Mouse (Mus musculus) midbrain, embryonic 14.5 days (tissue): ENCODE results near the gene Casp2. TPM values are rescaled to one million over a fixed set of nuclear protein-coding genes. Genes with fewer than 3 reads are reported as not detected.

ENCODE experiments used
- ATAC-seq: fragments of 200-750 bp; cut with Nextera tagmentation; 2 replicates; pipeline ENCODE4 v1.8.0; 2017; ENCODE audit warnings: moderate number of reproducible peaks, moderate library complexity; ENCODE audit not compliant: low FRiP score, low TSS enrichment
- DNase-seq: peaks from one replicate; pipeline ENCODE4 v3.0.0-alpha.2; 2015
- H3K27ac ChIP-seq: fragments of 300-500 bp; sonication (generic); replicated peaks from 2 replicates; pipeline ENCODE4 v1.5.1; 2014; ENCODE audit warnings: mild to moderate bottlenecking, low read depth, low read length, moderate library complexity
- H3K27me3 ChIP-seq: fragments of 300-500 bp; sonication (generic); 2 replicates; pipeline ENCODE4 v1.6.1; 2014; ENCODE audit warnings: low read length, control low read depth, mixed read lengths; ENCODE audit not compliant: control insufficient read depth, insufficient read depth
- H3K36me3 ChIP-seq: fragments of 300-500 bp; sonication (generic); 2 replicates; pipeline ENCODE4 v1.6.1; 2014; ENCODE audit warnings: low read length, control low read depth; ENCODE audit not compliant: control insufficient read depth, insufficient read depth
- H3K4me1 ChIP-seq: fragments of 300-500 bp; sonication (generic); 2 replicates; pipeline ENCODE4 v1.6.1; 2014; ENCODE audit warnings: mild to moderate bottlenecking, antibody characterized with exemption, low read length, control low read depth; ENCODE audit not compliant: control insufficient read depth, insufficient read depth
- H3K4me2 ChIP-seq: fragments of 300-500 bp; sonication (generic); 2 replicates; pipeline ENCODE4 v1.6.1; 2014; ENCODE audit warnings: mild to moderate bottlenecking, low read length, moderate library complexity
- H3K4me3 ChIP-seq: fragments of 300-500 bp; sonication (generic); replicated peaks from 2 replicates; pipeline ENCODE4 v1.5.1; 2014; ENCODE audit warnings: low read depth, low read length
- H3K9ac ChIP-seq: fragments of 300-500 bp; sonication (generic); replicated peaks from 2 replicates; pipeline ENCODE4 v1.6.1; 2014; ENCODE audit warnings: mild to moderate bottlenecking, low read length, moderate library complexity
- H3K9me3 ChIP-seq: fragments of 300-500 bp; sonication (generic); 2 replicates; pipeline ENCODE4 v1.6.1; 2016; ENCODE audit warnings: low read length, control low read depth, mixed read lengths; ENCODE audit not compliant: control insufficient read depth
- WGBS: fragments of 180-500 bp; shearing (Covaris S2); extraction: QIAGEN DNeasy Blood & Tissue Kit; methylation state at CpG from one replicate; pipeline ENCODE4 v1.1.7; 2014; 5-methylcytosine and 5-hydroxymethylcytosine counted together
- polyA plus RNA-seq: library from polyadenylated mRNA; unstranded; fragments of >200 nt; fragmentation: Nextera tagmentation; extraction: Ambion mirVana; gene quantifications from 2 replicates; pipeline ENCODE4 v1.2.1, GENCODE M21; 2014

Gene Casp2
- 41.9 and 51.0 TPM in 2 replicates for polyA plus RNA-seq

- H3K4me1 ChIP-seq, result peaks cover 15% of the 10 kb centered on the region
- H3K36me3 ChIP-seq, result peaks cover 26% of the 10 kb centered on the region
- H3K27me3 ChIP-seq, result no peaks in the 10 kb centered on the region
- peak within 1 kb of the TSS; percentile 92 for H3K4me3 ChIP-seq
- H3K27ac ChIP-seq, result peak within 1 kb of the TSS; percentile 91
- peak within 1 kb of the TSS; percentile 93 for H3K9ac ChIP-seq
- WGBS, result under 1% methylated on average over 50 of the region's 51 CpGs
- ATAC-seq (peak; percentile 99), DNase-seq (peak; percentile 99)
- peak within 1 kb of the TSS; percentile 86 for H3K4me2 ChIP-seq
- H3K9me3 ChIP-seq, result no peaks in the 10 kb centered on the region
These were observed at the start of gene Casp2 for GRCm38 (mm10) chr6:42264626-42265312. TSS of gene Casp2 (plus strand) at chr6:42264985.

- H3K4me3 ChIP-seq, result no peak within 1 kb of the TSS
- 86% methylated on average over 2 of the region's 2 CpGs for WGBS
- DNase-seq, result no peak
- no peak within 1 kb of the TSS for H3K4me2 ChIP-seq
- no peak within 1 kb of the TSS for H3K27ac ChIP-seq
- H3K4me1 ChIP-seq, result no peaks in the 10 kb centered on the region
- no peak within 1 kb of the TSS for H3K9ac ChIP-seq
- no peaks in the 10 kb centered on the region for H3K36me3 ChIP-seq
- no peaks in the 10 kb centered on the region for H3K9me3 ChIP-seq
- ATAC-seq, result no peak
- H3K27me3 ChIP-seq, result no peaks in the 10 kb centered on the region
These were observed 49.8 kb upstream of the Casp2 start, which contains the start of gene Tas2r144 for GRCm38 (mm10) chr6:42215028-42215427. TSS of gene Tas2r144 (plus strand) at chr6:42215328.

GRCm38 (mm10) chr6:42222286-42222685, 42.5 kb upstream of the Casp2 start:
- Histone ChIP-seq H3K4me3 (no peak overlapping the region), H3K36me3 (no peaks in the 10 kb centered on the region), H3K27me3 (no peaks in the 10 kb centered on the region), H3K4me2 (no peak overlapping the region), H3K27ac (no peak overlapping the region), H3K4me1 (no peaks in the 10 kb centered on the region), H3K9ac (no peak overlapping the region), H3K9me3 (no peaks in the 10 kb centered on the region)
- DNase-seq (no peak), ATAC-seq (no peak)
- WGBS, result 70% methylated on average over 3 of the region's 3 CpGs

- H3K9me3 ChIP-seq, result no peaks in the 10 kb centered on the region
- H3K9ac ChIP-seq, result no peak overlapping the region
- no peak overlapping the region for H3K4me3 ChIP-seq
- ATAC-seq (no peak), DNase-seq (no peak)
- H3K4me1 ChIP-seq, result no peaks in the 10 kb centered on the region
- no peaks in the 10 kb centered on the region for H3K27me3 ChIP-seq
- no peak overlapping the region for H3K27ac ChIP-seq
- 81% methylated on average over 4 of the region's 4 CpGs for WGBS
- H3K36me3 ChIP-seq, result no peaks in the 10 kb centered on the region
- no peak overlapping the region for H3K4me2 ChIP-seq
These were observed 39.7 kb upstream of the Casp2 start for GRCm38 (mm10) chr6:42225046-42225445.

GRCm38 (mm10) chr6:42227240-42228101, 37.3 kb upstream of the Casp2 start:
- no peaks in the 10 kb centered on the region for H3K36me3 ChIP-seq
- H3K9ac ChIP-seq, result no peak overlapping the region
- H3K4me1 ChIP-seq, result no peaks in the 10 kb centered on the region
- WGBS, result 33% methylated on average over 17 of the region's 17 CpGs
- no peaks in the 10 kb centered on the region for H3K27me3 ChIP-seq
- peak; percentile 90 for DNase-seq
- no peak overlapping the region for H3K4me2 ChIP-seq
- no peaks in the 10 kb centered on the region for H3K9me3 ChIP-seq
- H3K27ac ChIP-seq, result no peak overlapping the region
- H3K4me3 ChIP-seq, result no peak overlapping the region
- no peak; the same call in 1 of the 2 replicates for ATAC-seq

GRCm38 (mm10) chr6:42229610-42230009, 35.2 kb upstream of the Casp2 start:
- ATAC-seq (no peak), DNase-seq (no peak)
- Histone ChIP-seq H3K4me3 (no peak overlapping the region), H3K36me3 (no peaks in the 10 kb centered on the region), H3K9ac (no peak overlapping the region), H3K27ac (no peak overlapping the region), H3K9me3 (no peaks in the 10 kb centered on the region), H3K4me1 (no peaks in the 10 kb centered on the region), H3K27me3 (no peaks in the 10 kb centered on the region), H3K4me2 (no peak overlapping the region)
- 76% methylated on average over 4 of the region's 4 CpGs for WGBS

GRCm38 (mm10) chr6:42231191-42231590, 33.6 kb upstream of the Casp2 start:
- Histone ChIP-seq H3K4me2 (no peak overlapping the region), H3K27me3 (no peaks in the 10 kb centered on the region), H3K9ac (no peak overlapping the region), H3K4me3 (no peak overlapping the region), H3K9me3 (no peaks in the 10 kb centered on the region), H3K4me1 (no peaks in the 10 kb centered on the region), H3K27ac (no peak overlapping the region), H3K36me3 (no peaks in the 10 kb centered on the region)
- WGBS, result 93% methylated on average over 3 of the region's 3 CpGs
- no peak for ATAC-seq
- no peak for DNase-seq

- 77% methylated on average over 6 of the region's 6 CpGs for WGBS
- Histone ChIP-seq H3K36me3 (no peaks in the 10 kb centered on the region), H3K4me1 (no peaks in the 10 kb centered on the region), H3K27me3 (no peaks in the 10 kb centered on the region), H3K27ac (no peak overlapping the region), H3K4me2 (no peak overlapping the region), H3K9ac (no peak overlapping the region), H3K9me3 (no peaks in the 10 kb centered on the region), H3K4me3 (no peak overlapping the region)
- DNase-seq (no peak), ATAC-seq (no peak)
These were observed 27.4 kb upstream of the Casp2 start for GRCm38 (mm10) chr6:42237276-42237805.
